Mouse (Mus musculus) cerebellum, postnatal 25 days (tissue): ENCODE results near the gene Ifnlr1.
"Not testable (repeated sequence)": the region's sequence is repeated elsewhere in the genome, so short reads cannot be mapped to it uniquely, and the experiment has no call there.

Experiments used
- DNase-seq, 2 experiments: peaks; one replicate each; pipeline ENCODE4 v3.0.0; 2021; ENCODE audit warnings: mixed read lengths in 2 of 2

Gene Ifnlr1

GRCm38 (mm10) chr4:135685906-135686567 is at the start of gene Ifnlr1:
Ifnlr1 (plus strand) TSS chr4:135686287.
- DNase-seq, result peak; percentile 21 to 26

GRCm38 (mm10) chr4:135641302-135642079 is 44.6 kb upstream of the Ifnlr1 start:
- DNase-seq, result not testable (repeated sequence)

GRCm38 (mm10) chr4:135645022-135645637 is 41.0 kb upstream of the Ifnlr1 start:
- DNase-seq, result no peak

- peak; percentile 21 to 51 for DNase-seq
Observed at GRCm38 (mm10) chr4:135652966-135653607, 33.0 kb upstream of the Ifnlr1 start.

- DNase-seq, result no peak
Observed at GRCm38 (mm10) chr4:135653956-135654355, 32.1 kb upstream of the Ifnlr1 start.

DNA sequence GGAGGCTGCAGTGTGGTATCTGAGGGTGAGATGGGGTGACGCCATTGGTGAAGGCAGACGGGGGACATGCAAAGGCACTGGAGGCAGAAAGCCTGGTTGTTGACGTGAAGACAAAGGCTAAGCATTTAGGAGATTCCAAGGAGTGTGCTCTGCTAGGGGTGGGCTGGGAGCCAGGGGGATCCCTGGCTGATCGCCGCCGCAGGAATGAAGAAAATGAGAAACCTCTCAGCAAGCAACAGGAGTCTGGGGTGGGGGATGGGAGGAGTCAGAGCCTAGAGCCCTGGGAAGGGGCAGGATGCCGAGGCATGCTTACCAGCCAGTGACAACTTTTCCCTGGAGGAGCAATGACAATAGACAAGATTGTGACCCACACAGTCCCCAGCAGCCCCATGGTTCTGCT is 30.6 kb upstream of the Ifnlr1 start:
- peak in 1 of 2 experiments; percentile 29 for DNase-seq

GRCm38 (mm10) chr4:135656094-135656589 is 29.9 kb upstream of the Ifnlr1 start:
- DNase-seq, result peak in 1 of 2 experiments; percentile 27

GRCm38 (mm10) chr4:135658484-135658883 is 27.6 kb upstream of the Ifnlr1 start:
- no peak for DNase-seq

DNA sequence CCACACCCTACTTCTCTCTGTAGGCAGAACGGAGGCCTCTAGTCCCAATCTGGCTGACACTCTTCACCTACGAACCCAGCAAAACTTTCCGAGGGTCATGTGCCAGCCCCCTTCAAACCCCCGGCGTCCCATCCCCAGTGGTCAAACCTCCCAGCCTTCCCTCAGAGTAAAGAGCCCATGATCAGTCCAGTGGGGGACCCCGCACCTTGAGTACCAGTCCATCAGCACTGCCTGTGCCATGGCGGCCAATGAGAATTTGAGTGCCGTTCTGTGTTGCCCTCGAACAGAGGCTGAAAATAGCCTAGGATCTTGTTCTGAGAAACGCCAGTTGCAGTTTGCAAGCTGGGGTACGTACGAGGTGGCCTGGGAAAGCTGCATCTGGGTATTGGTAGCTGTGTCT is 27.2 kb upstream of the Ifnlr1 start:
- no peak for DNase-seq

DNA sequence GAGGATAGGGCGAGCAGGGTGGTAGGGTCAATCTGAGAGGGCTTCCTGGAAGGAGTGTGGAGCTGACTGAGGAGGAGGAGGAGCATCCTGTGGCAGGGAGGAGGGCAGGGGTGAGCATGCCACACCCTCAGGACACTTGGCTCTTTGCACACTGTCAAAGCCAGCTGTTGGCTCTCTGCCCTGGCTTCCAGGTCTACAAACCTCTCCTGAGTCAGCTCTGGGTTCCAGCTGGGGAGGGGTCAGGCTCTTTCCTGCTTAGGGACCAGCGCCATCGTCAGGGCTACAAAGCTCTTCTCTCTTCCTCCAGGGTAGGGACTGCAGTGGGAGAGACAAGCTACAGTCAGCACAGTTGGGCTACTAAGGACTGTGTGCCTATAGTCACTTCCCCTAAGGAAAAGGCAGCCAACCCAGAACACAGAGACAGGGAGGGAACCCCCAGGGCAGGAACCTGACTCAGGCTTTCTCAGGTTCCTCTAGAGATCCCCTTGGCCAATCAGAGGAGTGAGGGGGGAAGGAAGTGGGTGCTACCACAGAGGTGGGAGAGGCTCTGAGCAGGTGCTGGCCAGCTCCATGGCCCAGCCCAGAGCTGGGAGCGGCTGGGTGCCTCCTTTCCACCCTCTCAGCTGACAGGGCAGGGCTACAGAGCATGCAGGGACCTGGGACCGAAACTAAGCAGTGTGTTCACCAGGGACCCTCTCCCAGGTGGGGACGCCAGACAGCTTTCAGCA is 24.8 kb upstream of the Ifnlr1 start:
- DNase-seq, result peak in 1 of 2 experiments; percentile 17

DNA sequence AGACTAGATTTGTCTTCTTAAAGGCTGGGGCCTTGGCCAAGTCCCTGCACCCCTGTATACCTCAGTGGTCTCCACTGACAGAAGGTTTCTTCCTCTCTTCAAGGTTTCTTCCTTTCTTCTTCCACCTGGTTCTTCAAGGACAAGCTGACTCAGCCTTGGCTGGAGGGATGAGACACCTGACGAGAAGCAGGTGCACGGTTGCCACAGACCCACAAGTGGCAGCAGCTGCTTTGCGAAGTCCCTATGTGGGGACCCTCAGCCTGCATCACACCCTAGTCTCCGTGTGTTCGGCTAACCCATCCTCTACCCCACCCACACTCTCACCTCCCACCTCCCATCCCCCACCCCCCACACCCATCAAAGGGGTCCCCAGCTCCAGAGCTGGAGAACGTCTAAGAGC is 24.1 kb upstream of the Ifnlr1 start:
- no peak for DNase-seq

GRCm38 (mm10) chr4:135664656-135665055 is 21.4 kb upstream of the Ifnlr1 start:
- no peak for DNase-seq

- DNase-seq, result peak in 1 of 2 experiments; percentile 36
Observed at GRCm38 (mm10) chr4:135666192-135666975, 19.7 kb upstream of the Ifnlr1 start.

GRCm38 (mm10) chr4:135667266-135667844 is 18.7 kb upstream of the Ifnlr1 start:
- DNase-seq, result peak; percentile 21 to 35

DNA sequence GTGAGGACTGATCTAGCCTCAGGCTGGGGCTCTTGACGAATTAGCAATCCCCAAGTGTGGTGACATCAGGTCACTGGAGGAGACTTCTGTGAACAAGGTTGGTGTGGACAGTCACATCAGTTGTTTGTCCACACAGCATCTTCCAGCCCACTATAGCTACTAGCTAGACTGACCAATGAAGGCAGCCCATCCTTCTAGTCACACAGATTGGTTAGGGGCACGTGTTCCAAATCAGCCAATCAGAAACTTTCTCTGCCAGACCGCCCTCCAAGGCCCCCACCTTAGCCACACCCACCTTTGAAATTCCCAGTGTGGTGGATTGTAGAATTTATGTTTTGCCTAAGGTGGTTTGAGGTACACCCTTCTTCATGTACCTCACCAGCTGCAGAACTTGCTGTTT is 12.6 kb upstream of the Ifnlr1 start:
- DNase-seq, result no peak

DNA sequence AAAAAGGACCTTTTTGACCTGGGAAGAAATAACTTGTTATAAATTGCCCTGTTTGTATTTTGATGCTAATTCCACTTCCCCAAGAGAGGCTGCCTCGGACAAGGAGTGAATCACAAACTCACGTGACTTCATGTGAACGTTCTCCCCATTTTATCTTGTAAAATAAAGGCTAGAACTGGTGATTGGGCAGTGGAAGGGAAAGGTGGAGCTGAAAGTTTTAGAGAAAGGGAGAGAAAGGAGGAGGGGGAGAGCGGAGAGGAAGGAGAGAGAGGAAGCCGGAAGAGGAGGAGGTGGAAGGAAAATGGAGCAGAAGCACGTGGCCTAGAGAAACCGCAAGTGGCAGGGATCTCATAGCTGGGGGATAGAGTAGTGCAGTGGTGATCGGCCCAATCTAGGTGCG is 11.1 kb upstream of the Ifnlr1 start:
- DNase-seq, result no peak

DNA sequence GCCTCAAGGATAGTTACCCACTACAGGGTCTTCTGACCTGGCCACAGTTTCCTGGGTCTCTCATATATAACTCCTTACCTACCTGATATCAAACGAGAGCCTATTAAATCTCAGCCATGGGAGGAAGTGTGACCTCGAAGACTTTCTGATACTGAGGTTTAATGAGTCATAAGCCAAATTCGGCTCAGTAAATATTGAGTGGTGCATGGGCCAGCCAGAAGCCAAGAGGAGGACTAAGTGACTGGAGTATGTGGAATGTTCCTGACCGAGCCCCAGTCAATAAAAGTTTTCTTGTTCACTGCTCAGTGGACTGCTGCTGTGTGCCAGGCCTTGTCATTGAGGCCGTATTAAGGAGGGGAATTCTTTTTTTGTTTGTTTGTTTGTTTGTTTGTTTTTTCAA is 9.6 kb upstream of the Ifnlr1 start:
- no peak for DNase-seq

- DNase-seq, result no peak
Observed at GRCm38 (mm10) chr4:135679316-135679715, 6.8 kb upstream of the Ifnlr1 start.

DNA sequence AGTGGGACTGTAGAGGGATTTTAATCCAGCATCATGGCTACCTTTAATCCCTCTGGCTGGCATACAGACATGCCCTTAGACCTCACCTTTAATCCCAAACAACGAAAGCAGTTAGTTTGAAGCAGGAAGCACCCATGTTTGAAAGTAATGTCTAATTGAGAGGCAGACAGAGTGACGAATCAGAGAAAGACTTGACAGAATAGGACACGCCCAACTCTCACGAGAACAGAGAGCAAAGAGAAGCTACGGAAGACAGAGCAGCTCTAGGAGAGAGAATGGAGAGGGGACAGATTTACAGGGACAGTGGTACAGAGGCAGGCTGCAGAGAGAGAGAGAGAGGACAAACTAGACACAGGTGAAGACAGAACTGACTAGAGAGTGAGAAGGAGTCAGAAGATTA is 4.3 kb upstream of the Ifnlr1 start:
- no peak for DNase-seq

- DNase-seq, result peak; percentile 35 to 69
Observed at GRCm38 (mm10) chr4:135683553-135683952, 2.5 kb upstream of the Ifnlr1 start.

GRCm38 (mm10) chr4:135684731-135685130 is 1.4 kb upstream of the Ifnlr1 start:
- DNase-seq, result no peak
